Mouse (Mus musculus) lung, adult 2 months (tissue): ENCODE measurements around the gene Padi3.

Experiments used
- CTCF ChIP-seq: fragments of 200-500 bp; IDR thresholded peaks from 2 replicates; pipeline ENCODE4 v1.5.1; 2011; ENCODE audit warnings: mild to moderate bottlenecking, low read length, control low read depth; ENCODE audit not compliant: insufficient read depth
- POLR2A ChIP-seq: fragments of 200-500 bp; IDR thresholded peaks from 2 replicates; pipeline ENCODE4 v1.6.1; 2011; ENCODE audit warnings: low read depth, mild to moderate bottlenecking, control low read depth, low read length, borderline replicate concordance; ENCODE audit errors: extremely low read depth

- TF ChIP-seq CTCF: no peak
- no peak for TF ChIP-seq POLR2A
Observed at GRCm38 (mm10) chr4:140753366-140753765, 57.1 kb downstream of the Padi3 start.
